Mouse (Mus musculus): Measurements from ENCODE around the gene Ak5. TPM values are rescaled to one million over a fixed set of nuclear protein-coding genes. Genes with fewer than 3 reads are reported as not detected.

Ak5 gene
- polyA plus RNA-seq, 1 experiment from 2014 or later, result 1.5 TPM

- no peak overlapping the region for H3K4me3 ChIP-seq
- H3K4me2 ChIP-seq (replicated peaks), result no peak overlapping the region
- no peak overlapping the region for H3K27ac ChIP-seq (replicated peaks)
- no peaks in the 10 kb centered on the region for H3K9me3 ChIP-seq
- 84% methylated on average over 9 of the region's 9 CpGs for WGBS
- H3K36me3 ChIP-seq, result no peaks in the 10 kb centered on the region
- H3K27me3 ChIP-seq, result no peaks in the 10 kb centered on the region
- no peak for ATAC-seq (ENCODE audit: low FRiP score, low read depth)
- no peak overlapping the region for H3K9ac ChIP-seq (replicated peaks)
- H3K4me1 ChIP-seq, result no peaks in the 10 kb centered on the region
Measured at GRCm38 (mm10) chr3:152689105-152689504, 20.9 kb upstream of the Ak5 start.

- no peak overlapping the region for H3K9ac ChIP-seq (replicated peaks)
- 84% methylated on average over 5 of the region's 5 CpGs for WGBS
- ATAC-seq (ENCODE audit: low FRiP score, low read depth), result no peak
Measured at GRCm38 (mm10) chr3:152688532-152688931, 20.4 kb upstream of the Ak5 start.

GRCm38 (mm10) chr3:152674663-152675062 is 6.5 kb upstream of the Ak5 start:
- no peak overlapping the region for H3K27ac ChIP-seq (replicated peaks)
- H3K9me3 ChIP-seq, result no peaks in the 10 kb centered on the region
- no peak overlapping the region for H3K9ac ChIP-seq (replicated peaks)
- WGBS, result 88% methylated on average over 6 of the region's 6 CpGs
- H3K4me3 ChIP-seq, result no peak overlapping the region
- peaks cover 4% of the 10 kb centered on the region for H3K27me3 ChIP-seq
- H3K4me1 ChIP-seq, result no peaks in the 10 kb centered on the region
- no peak overlapping the region for H3K4me2 ChIP-seq (replicated peaks)
- H3K36me3 ChIP-seq, result no peaks in the 10 kb centered on the region
- no peak for ATAC-seq (ENCODE audit: low FRiP score, low read depth)

More at GRCm38 (mm10) chr3:152688532-152688931, 20.4 kb upstream of the Ak5 start:
- H3K36me3 ChIP-seq, result no peaks in the 10 kb centered on the region
- H3K4me3 ChIP-seq, result no peak overlapping the region
- no peaks in the 10 kb centered on the region for H3K4me1 ChIP-seq
- no peak overlapping the region for H3K27ac ChIP-seq (replicated peaks)
- no peaks in the 10 kb centered on the region for H3K9me3 ChIP-seq
- no peak overlapping the region for H3K4me2 ChIP-seq (replicated peaks)
- H3K27me3 ChIP-seq, result no peaks in the 10 kb centered on the region

GRCm38 (mm10) chr3:152669783-152670182 is 1.6 kb upstream of the Ak5 start:
- peaks cover 15% of the 10 kb centered on the region for H3K4me1 ChIP-seq
- H3K4me2 ChIP-seq (replicated peaks), result no peak overlapping the region
- ATAC-seq (ENCODE audit: low FRiP score, low read depth), result no peak
- H3K9ac ChIP-seq (replicated peaks), result no peak overlapping the region
- H3K27me3 ChIP-seq, result peaks cover 45% of the 10 kb centered on the region
- no peaks in the 10 kb centered on the region for H3K9me3 ChIP-seq
- H3K27ac ChIP-seq (replicated peaks), result no peak overlapping the region
- 85% methylated on average over 3 of the region's 3 CpGs for WGBS
- no peaks in the 10 kb centered on the region for H3K36me3 ChIP-seq
- no peak overlapping the region for H3K4me3 ChIP-seq

- no peak overlapping the region for H3K4me3 ChIP-seq
- no peak for ATAC-seq (ENCODE audit: low FRiP score, low read depth)
- H3K4me1 ChIP-seq, result peaks cover 15% of the 10 kb centered on the region
- no peaks in the 10 kb centered on the region for H3K36me3 ChIP-seq
- no peak overlapping the region for H3K4me2 ChIP-seq (replicated peaks)
- H3K27ac ChIP-seq (replicated peaks), result no peak overlapping the region
- H3K27me3 ChIP-seq, result peaks cover 45% of the 10 kb centered on the region
- no peaks in the 10 kb centered on the region for H3K9me3 ChIP-seq
- H3K9ac ChIP-seq (replicated peaks), result no peak overlapping the region
- 78% methylated on average over 2 of the region's 2 CpGs for WGBS
Measured at GRCm38 (mm10) chr3:152668793-152669192, 633 bp upstream of the Ak5 start.

GRCm38 (mm10) chr3:152667356-152668211 is 576 bp downstream of the Ak5 start:
- Histone ChIP-seq H3K4me3 (peak overlapping the region; percentile 60), H3K4me1 (peaks cover 15% of the 10 kb centered on the region), H3K27me3 (peaks cover 45% of the 10 kb centered on the region), H3K4me2 (replicated peaks) (peak overlapping the region; percentile 97), H3K9me3 (no peaks in the 10 kb centered on the region), H3K36me3 (no peaks in the 10 kb centered on the region), H3K9ac (replicated peaks) (peak overlapping the region; percentile 53), H3K27ac (replicated peaks) (no peak overlapping the region)
- peak; percentile 82 for ATAC-seq (ENCODE audit: low FRiP score, low read depth)
- WGBS, result under 1% methylated on average over 75 of the region's 82 CpGs

- peak; percentile 31; the same call in 1 of the 2 replicates for ATAC-seq (ENCODE audit: low FRiP score, low read depth)
- Histone ChIP-seq H3K27me3 (peaks cover 45% of the 10 kb centered on the region), H3K27ac (replicated peaks) (no peak overlapping the region), H3K4me2 (replicated peaks) (peak overlapping the region; percentile 97), H3K9me3 (no peaks in the 10 kb centered on the region), H3K4me3 (peak overlapping the region; percentile 60), H3K4me1 (peaks cover 15% of the 10 kb centered on the region), H3K36me3 (no peaks in the 10 kb centered on the region), H3K9ac (replicated peaks) (peak overlapping the region; percentile 53)
- WGBS, result 0% methylated on average over 16 of the region's 16 CpGs
Measured at GRCm38 (mm10) chr3:152666991-152667355, 1.2 kb downstream of the Ak5 start.

- Histone ChIP-seq H3K9me3 (no peaks in the 10 kb centered on the region), H3K9ac (replicated peaks) (no peak overlapping the region), H3K27me3 (no peaks in the 10 kb centered on the region), H3K4me1 (no peaks in the 10 kb centered on the region), H3K27ac (replicated peaks) (no peak overlapping the region), H3K36me3 (no peaks in the 10 kb centered on the region), H3K4me3 (no peak overlapping the region), H3K4me2 (replicated peaks) (no peak overlapping the region)
- ATAC-seq (ENCODE audit: low FRiP score, low read depth), result no peak
- 90% methylated on average over 2 of the region's 2 CpGs for WGBS
Measured at GRCm38 (mm10) chr3:152658592-152658991, 9.6 kb downstream of the Ak5 start.

GRCm38 (mm10) chr3:152651991-152652390 is 16.2 kb downstream of the Ak5 start:
- no peaks in the 10 kb centered on the region for H3K36me3 ChIP-seq
- no peak for ATAC-seq (ENCODE audit: low FRiP score, low read depth)
- H3K4me2 ChIP-seq (replicated peaks), result no peak overlapping the region
- no peak overlapping the region for H3K4me3 ChIP-seq
- 84% methylated on average over 2 of the region's 2 CpGs for WGBS
- H3K9ac ChIP-seq (replicated peaks), result no peak overlapping the region
- no peak overlapping the region for H3K27ac ChIP-seq (replicated peaks)
- H3K4me1 ChIP-seq, result no peaks in the 10 kb centered on the region
- H3K27me3 ChIP-seq, result no peaks in the 10 kb centered on the region
- no peaks in the 10 kb centered on the region for H3K9me3 ChIP-seq

GRCm38 (mm10) chr3:152644610-152645009 is 23.6 kb downstream of the Ak5 start:
- ATAC-seq (ENCODE audit: low FRiP score, low read depth), result no peak
- WGBS, result 89% methylated on average over 5 of the region's 5 CpGs
- Histone ChIP-seq H3K27ac (replicated peaks) (no peak overlapping the region), H3K4me1 (no peaks in the 10 kb centered on the region), H3K36me3 (no peaks in the 10 kb centered on the region), H3K27me3 (no peaks in the 10 kb centered on the region), H3K9ac (replicated peaks) (no peak overlapping the region), H3K4me3 (no peak overlapping the region), H3K9me3 (no peaks in the 10 kb centered on the region), H3K4me2 (replicated peaks) (no peak overlapping the region)

GRCm38 (mm10) chr3:152625061-152625820 is 42.9 kb downstream of the Ak5 start:
- H3K4me2 ChIP-seq (replicated peaks), result no peak overlapping the region
- no peak overlapping the region for H3K27ac ChIP-seq (replicated peaks)
- no peak for ATAC-seq (ENCODE audit: low FRiP score, low read depth)
- WGBS, result 75% methylated on average over 10 of the region's 10 CpGs
- no peak overlapping the region for H3K4me3 ChIP-seq
- H3K36me3 ChIP-seq, result no peaks in the 10 kb centered on the region
- peaks cover 12% of the 10 kb centered on the region; the same call in 1 of the 2 replicates for H3K27me3 ChIP-seq
- H3K9ac ChIP-seq (replicated peaks), result no peak overlapping the region
- no peaks in the 10 kb centered on the region for H3K9me3 ChIP-seq
- H3K4me1 ChIP-seq, result peaks cover 8% of the 10 kb centered on the region; the same call in 1 of the 2 replicates

- peaks cover 13% of the 10 kb centered on the region; the same call in 1 of the 2 replicates for H3K4me1 ChIP-seq
- no peak overlapping the region for H3K9ac ChIP-seq (replicated peaks)
- H3K36me3 ChIP-seq, result no peaks in the 10 kb centered on the region
- 29% methylated on average over 11 of the region's 11 CpGs for WGBS
- peak overlapping the region; percentile 38 for H3K4me2 ChIP-seq (replicated peaks)
- no peak for ATAC-seq (ENCODE audit: low FRiP score, low read depth)
- H3K4me3 ChIP-seq, result no peak overlapping the region
- peaks cover 21% of the 10 kb centered on the region; the same call in 1 of the 2 replicates for H3K27me3 ChIP-seq
- no peak overlapping the region for H3K27ac ChIP-seq (replicated peaks)
- H3K9me3 ChIP-seq, result no peaks in the 10 kb centered on the region
Measured at GRCm38 (mm10) chr3:152620534-152620933, 47.6 kb downstream of the Ak5 start.

Data from midbrain, embryonic 12.5 days (tissue).